Mouse (Mus musculus) G1E (cell line): ENCODE measurements around the gene Krt25. TPM values are rescaled to one million over a fixed set of nuclear protein-coding genes. Genes with fewer than 3 reads are reported as not detected.

ENCODE experiments used
- ATAC-seq: 2 replicates; pipeline ENCODE4 v1.8.0; 2016; ENCODE audit warnings: mild to moderate bottlenecking; ENCODE audit not compliant: insufficient number of reproducible peaks, poor library complexity, low FRiP score, severe bottlenecking; ENCODE audit errors: extremely low read depth
- DNase-seq: peaks from one replicate; pipeline ENCODE4 v3.0.0; 2012; ENCODE audit warnings: low spot score
- H3K27me3 ChIP-seq: 2 replicates; pipeline ENCODE4 v1.6.1; 2012; ENCODE audit warnings: mild to moderate bottlenecking, low read length, inconsistent platforms; ENCODE audit not compliant: insufficient read depth
- H3K36me3 ChIP-seq: replicated peaks from 2 replicates; pipeline ENCODE3; 2012; ENCODE audit warnings: mild to moderate bottlenecking, inconsistent platforms
- H3K4me1 ChIP-seq: 2 replicates; pipeline ENCODE4 v1.6.1; 2012; ENCODE audit warnings: low read depth, low read length, inconsistent platforms, mixed read lengths; ENCODE audit not compliant: insufficient read depth
- H3K4me3 ChIP-seq: 2 replicates; pipeline ENCODE4 v1.5.1; 2012; ENCODE audit warnings: low read depth, mild to moderate bottlenecking, inconsistent platforms, low read length, moderate library complexity, mixed read lengths
- H3K9me3 ChIP-seq: replicated peaks from 2 replicates; pipeline ENCODE4 v1.6.1; 2012; ENCODE audit warnings: inconsistent platforms
- CTCF ChIP-seq: IDR thresholded peaks from 2 replicates; pipeline ENCODE4 v1.5.1; 2012; ENCODE audit warnings: low read depth, low read length, inconsistent platforms, mixed read lengths
- GATA1 ChIP-seq: IDR thresholded peaks from 2 replicates; pipeline ENCODE4 v1.6.1; 2012; ENCODE audit warnings: borderline replicate concordance, low read length, inconsistent platforms, mixed read lengths
- GATA2 ChIP-seq: IDR thresholded peaks from 2 replicates; pipeline ENCODE4 v1.6.1; 2012; ENCODE audit warnings: low read depth, low read length, inconsistent platforms, borderline replicate concordance
- POLR2AphosphoS5 ChIP-seq: IDR thresholded peaks from 2 replicates; pipeline ENCODE4 v1.6.1; 2012; ENCODE audit warnings: low read depth, low read length, inconsistent platforms; ENCODE audit not compliant: insufficient replicate concordance
- TAL1 ChIP-seq: conservative IDR thresholded peaks from 2 replicates; pipeline ENCODE4 v1.6.1; 2012; ENCODE audit warnings: low read depth, low read length, inconsistent platforms, mixed read lengths
- polyA plus RNA-seq: library from polyadenylated mRNA; stranded (reverse); fragments of >175 nt; gene quantifications from 2 replicates; pipeline ENCODE4 v1.2.3, GENCODE M21; 2012
- total RNA-seq, 2 experiments: library from RNA; stranded (forward) in 1 of 2; stranded (reverse) in 1 of 2; fragments of 200-1000 nt in 1 of 2; fragments of >200 nt in 1 of 2; fragmentation: Nextera tagmentation in 1 of 2; gene quantifications; 2 replicates each; pipeline ENCODE4 v1.2.3; 2014 to 2017

The Krt25 gene
- total and polyA plus RNA-seq, 3 experiments: not detected

GRCm38 (mm10) chr11:99319127-99319526 is 3.6 kb downstream of the Krt25 start:
- DNase-seq (no peak), ATAC-seq (no peak)
- TF ChIP-seq CTCF (no peak), POLR2AphosphoS5 (no peak), GATA2 (no peak), TAL1 (no peak), GATA1 (no peak)
- Histone ChIP-seq H3K9me3 (no peaks in the 10 kb centered on the region), H3K4me1 (no peaks in the 10 kb centered on the region), H3K4me3 (no peak overlapping the region), H3K27me3 (peaks cover 8% of the 10 kb centered on the region; the same call in 1 of the 2 replicates), H3K36me3 (no peaks in the 10 kb centered on the region)

- DNase-seq (no peak), ATAC-seq (no peak)
- TF ChIP-seq GATA1: no peak
- TF ChIP-seq CTCF: no peak
- no peak for TF ChIP-seq POLR2AphosphoS5
- Histone ChIP-seq H3K36me3 (no peaks in the 10 kb centered on the region), H3K9me3 (no peaks in the 10 kb centered on the region), H3K4me3 (no peak overlapping the region), H3K4me1 (no peaks in the 10 kb centered on the region), H3K27me3 (peaks cover 5% of the 10 kb centered on the region; the same call in 1 of the 2 replicates)
These were observed 6.2 kb downstream of the Krt25 start for GRCm38 (mm10) chr11:99316543-99316942.

DNA sequence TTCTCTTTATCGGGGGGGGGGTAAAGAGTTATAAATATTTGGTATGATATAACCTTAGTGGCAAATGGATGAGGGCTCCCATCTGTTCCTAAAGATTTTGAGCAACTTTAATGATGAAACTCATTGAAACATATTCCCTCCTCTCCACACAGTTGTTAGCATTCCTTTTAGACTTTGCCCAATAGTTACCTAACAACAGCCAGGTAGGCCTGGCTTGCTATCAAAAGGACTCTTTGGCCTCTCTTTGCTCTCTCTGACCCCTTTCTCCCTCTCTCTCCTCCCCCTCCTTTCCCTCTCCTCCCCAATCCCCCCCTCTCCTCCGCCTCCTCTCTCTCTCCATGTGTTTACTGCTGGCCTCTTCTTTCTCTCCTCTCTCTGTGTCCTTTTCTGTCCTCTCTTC is 8.2 kb downstream of the Krt25 start:
- H3K4me3 ChIP-seq: no peak overlapping the region
- ATAC-seq (no peak), DNase-seq (no peak)
- peaks cover 5% of the 10 kb centered on the region; the same call in 1 of the 2 replicates for H3K27me3 ChIP-seq
- no peaks in the 10 kb centered on the region for H3K36me3 ChIP-seq
- TF ChIP-seq GATA1 (no peak), TAL1 (no peak), CTCF (no peak), POLR2AphosphoS5 (no peak), GATA2 (no peak)
- H3K9me3 ChIP-seq: no peaks in the 10 kb centered on the region
- no peaks in the 10 kb centered on the region for H3K4me1 ChIP-seq

GRCm38 (mm10) chr11:99310882-99311281 is 11.9 kb downstream of the Krt25 start:
- Histone ChIP-seq H3K4me3 (no peak overlapping the region), H3K27me3 (no peaks in the 10 kb centered on the region), H3K4me1 (no peaks in the 10 kb centered on the region), H3K9me3 (no peaks in the 10 kb centered on the region), H3K36me3 (no peaks in the 10 kb centered on the region)
- ATAC-seq (no peak), DNase-seq (no peak)
- TF ChIP-seq CTCF: no peak
- no peak for TF ChIP-seq POLR2AphosphoS5
- no peak for TF ChIP-seq TAL1
- no peak for TF ChIP-seq GATA2
- no peak for TF ChIP-seq GATA1

- DNase-seq: peak; percentile 6
- no peak for ATAC-seq
- no peaks in the 10 kb centered on the region for H3K36me3 ChIP-seq
- H3K9me3 ChIP-seq: no peaks in the 10 kb centered on the region
- no peak overlapping the region for H3K4me3 ChIP-seq
- TF ChIP-seq TAL1: no peak
- peak; percentile 26; the same call in 1 of the 2 replicates for TF ChIP-seq CTCF
- no peaks in the 10 kb centered on the region for H3K4me1 ChIP-seq
- no peaks in the 10 kb centered on the region for H3K27me3 ChIP-seq
These were observed 15.2 kb downstream of the Krt25 start for GRCm38 (mm10) chr11:99307579-99307978.

DNA sequence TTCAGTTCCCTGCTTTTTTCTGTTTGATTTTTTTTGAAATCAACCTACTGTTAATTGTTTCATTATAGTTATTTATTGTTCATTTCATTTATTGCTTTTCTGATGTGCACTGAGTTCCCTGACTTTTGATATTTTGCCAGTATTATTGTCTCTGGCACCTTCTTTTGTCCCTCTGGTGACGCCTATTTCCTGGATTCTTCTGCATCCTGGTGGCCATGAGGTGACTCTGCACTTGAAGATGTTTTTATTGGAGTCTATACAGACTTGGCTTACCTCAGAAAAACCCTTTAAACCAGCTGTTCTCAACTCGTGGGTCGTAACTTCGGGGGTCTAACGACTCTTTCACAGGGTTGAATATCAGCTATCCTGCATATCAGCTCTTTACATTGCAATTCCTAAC is 27.7 kb downstream of the Krt25 start:
- H3K36me3 ChIP-seq: no peaks in the 10 kb centered on the region
- ATAC-seq: no peak

GRCm38 (mm10) chr11:99292846-99293245 is 29.9 kb downstream of the Krt25 start:
- Histone ChIP-seq H3K4me1 (no peaks in the 10 kb centered on the region), H3K4me3 (no peak overlapping the region), H3K27me3 (no peaks in the 10 kb centered on the region), H3K9me3 (no peaks in the 10 kb centered on the region), H3K36me3 (no peaks in the 10 kb centered on the region)
- TF ChIP-seq GATA2: no peak
- TF ChIP-seq TAL1: no peak
- TF ChIP-seq POLR2AphosphoS5: no peak
- TF ChIP-seq CTCF: no peak
- no peak for TF ChIP-seq GATA1
- ATAC-seq (no peak), DNase-seq (no peak)

More for the DNA sequence above, 27.7 kb downstream of the Krt25 start:
- H3K9me3 ChIP-seq: no peaks in the 10 kb centered on the region
- TF ChIP-seq GATA2 (no peak), POLR2AphosphoS5 (no peak), CTCF (no peak), TAL1 (no peak), GATA1 (no peak)
- no peak overlapping the region for H3K4me3 ChIP-seq
- H3K4me1 ChIP-seq: no peaks in the 10 kb centered on the region
- no peaks in the 10 kb centered on the region for H3K27me3 ChIP-seq
- no peak for DNase-seq
